Mouse (Mus musculus) hindbrain, embryonic 16.5 days (tissue): ENCODE results near the gene Zscan4c. TPM values are rescaled to one million over a fixed set of nuclear protein-coding genes. Genes with fewer than 3 reads are reported as not detected.
"Not testable (repeated sequence)": the region's sequence is repeated elsewhere in the genome, so short reads cannot be mapped to it uniquely, and the experiment has no call there.

ENCODE experiments used
- ATAC-seq: fragments of 200-750 bp; cut with Nextera tagmentation; 2 replicates; pipeline ENCODE4 v1.8.0; 2017; ENCODE audit warnings: moderate TSS enrichment, moderate library complexity
- H3K27ac ChIP-seq: fragments of 300-500 bp; sonication (generic); 2 replicates; pipeline ENCODE4 v1.5.1; 2014; ENCODE audit warnings: low read depth, mild to moderate bottlenecking, control low read depth, low read length, moderate library complexity
- H3K27me3 ChIP-seq: fragments of 300-500 bp; sonication (generic); replicated peaks from 2 replicates; pipeline ENCODE4 v1.6.1; 2014; ENCODE audit warnings: low read length; ENCODE audit not compliant: control insufficient read depth, insufficient read depth
- H3K36me3 ChIP-seq: fragments of 300-500 bp; sonication (generic); 2 replicates; pipeline ENCODE4 v1.6.1; 2014; ENCODE audit warnings: mild to moderate bottlenecking, low read length, moderate library complexity, mixed read lengths; ENCODE audit not compliant: control insufficient read depth, insufficient read depth
- H3K4me1 ChIP-seq: fragments of 300-500 bp; sonication (generic); 2 replicates; pipeline ENCODE4 v1.6.1; 2014; ENCODE audit warnings: low read depth, low read length; ENCODE audit not compliant: control insufficient read depth, insufficient read depth
- H3K4me2 ChIP-seq: fragments of 300-500 bp; sonication (generic); 2 replicates; pipeline ENCODE4 v1.6.1; 2014; ENCODE audit warnings: mild to moderate bottlenecking, low read length, control low read depth, moderate library complexity
- H3K4me3 ChIP-seq: fragments of 300-500 bp; sonication (generic); 2 replicates; pipeline ENCODE4 v1.5.1; 2014; ENCODE audit warnings: mild to moderate bottlenecking, low read length, control low read depth, moderate library complexity
- H3K9ac ChIP-seq: fragments of 300-500 bp; sonication (generic); 2 replicates; pipeline ENCODE4 v1.6.1; 2014; ENCODE audit warnings: low read depth, mild to moderate bottlenecking, control low read depth, low read length, moderate library complexity
- H3K9me3 ChIP-seq: fragments of 300-500 bp; sonication (generic); 2 replicates; pipeline ENCODE4 v1.6.1; 2014; ENCODE audit warnings: mild to moderate bottlenecking, low read length, moderate library complexity; ENCODE audit not compliant: control insufficient read depth
- WGBS: fragments of 180-500 bp; shearing (Covaris S2); extraction: QIAGEN DNeasy Blood & Tissue Kit; methylation state at CpG from one replicate; pipeline ENCODE4 v1.1.7; 2014; 5-methylcytosine and 5-hydroxymethylcytosine counted together
- microRNA-seq: library from miRNA; unstranded; fragments of <30 nt; microRNA quantifications from one replicate; pipeline ENCODE4, GENCODE M21; 2017
- polyA plus RNA-seq: library from polyadenylated mRNA; unstranded; fragments of >200 nt; fragmentation: Nextera tagmentation; extraction: Ambion mirVana; gene quantifications from 2 replicates; pipeline ENCODE4 v1.2.1, GENCODE M21; 2015

Gene Zscan4c
- not detected in 2 replicates for polyA plus RNA-seq

- ATAC-seq, H3K9me3 ChIP-seq, H3K27me3 ChIP-seq, H3K4me2 ChIP-seq, H3K9ac ChIP-seq, H3K27ac ChIP-seq, H3K36me3 ChIP-seq, H3K4me3 ChIP-seq, H3K4me1 ChIP-seq: not testable (repeated sequence)
- WGBS, result 87% methylated on average over 4 of the region's 4 CpGs
Observed at GRCm38 (mm10) chr7:11005445-11005844, at the start of gene Zscan4c. Gene Zscan4c, plus strand, starts transcription at chr7:11005745.

Small RNA genes within 50 kb of the gene (microRNA-seq; reads per million reads assigned to microRNA genes)
- not detected for gene Mir297-1

Other genes starting within 250 kb of the Zscan4c start
- not detected in 2 replicates for gene Zscan4b, start 100.7 kb upstream of the Zscan4c start, polyA plus RNA-seq
- gene Zscan4-ps1, start 63.9 kb downstream of the Zscan4c start, polyA plus RNA-seq, result not detected in 2 replicates
- not detected in 2 replicates for gene Zscan4d, start 160.4 kb downstream of the Zscan4c start, polyA plus RNA-seq